10 mouse cellular contexts compared by ENCODE assay signal in genomic region chr10:81190236-81190911, GRCm38 (mm10). TPM values are rescaled to one million over a fixed set of nuclear protein-coding genes. Genes with fewer than 3 reads are reported as not detected.
DNase-seq lines count a peak whose midpoint lies in the region; ATAC-seq lines count a peak whose summit lies in the region.
"Had no signal": no experiment of that assay in that cellular context is flagged by ENCODE, and none has a peak within 500 bp of the region (broad histone marks: within the 10 kb centered on the region; RNA-seq: fewer than 3 reads in every experiment).

No protein-coding gene starts in this region.

- 72% methylated on average over 31 of the region's 31 CpGs for WGBS in neural tube, embryonic 11.5 days
- 71% methylated on average over 31 of the region's 31 CpGs for WGBS in stomach, embryonic 14.5 days
- 68% methylated on average over 31 of the region's 31 CpGs for WGBS in midbrain, embryonic 15.5 days

- 0 out of 2 replicates have a peak, but pooled peaks cover 3% of the 10 kb centered on the region for H3K36me3 ChIP-seq in neural tube, embryonic 11.5 days (ENCODE audit: control insufficient read depth, insufficient read depth, low read length)
- peaks cover 28% of the 10 kb centered on the region for H3K36me3 ChIP-seq in stomach, embryonic 14.5 days (ENCODE audit: control insufficient read depth, insufficient read depth, low read length)
- H3K36me3 ChIP-seq in midbrain, embryonic 15.5 days (replicated peaks), result peaks cover 22% of the 10 kb centered on the region; the same call in 1 of the 2 replicates

- H3K9ac ChIP-seq in neural tube, embryonic 11.5 days (ENCODE audit: low read length), result no peak overlapping the region
- H3K9ac ChIP-seq in stomach, embryonic 14.5 days (replicated peaks; ENCODE audit: low read depth, low read length), result no peak overlapping the region
- no peak overlapping the region for H3K9ac ChIP-seq in midbrain, embryonic 15.5 days
- H3K9ac ChIP-seq: neural tube, embryonic 12.5 days had no signal

- H3K9me3 ChIP-seq in neural tube, embryonic 11.5 days (ENCODE audit: control insufficient read depth, low read length), result no peaks in the 10 kb centered on the region
- H3K9me3 ChIP-seq in stomach, embryonic 14.5 days (ENCODE audit: control insufficient read depth, low read depth, low read length), result no peaks in the 10 kb centered on the region
- no peaks in the 10 kb centered on the region for H3K9me3 ChIP-seq in midbrain, embryonic 15.5 days
- H3K9me3 ChIP-seq: neural tube, embryonic 12.5 days had no signal

- peaks cover 17% of the 10 kb centered on the region for H3K27me3 ChIP-seq in neural tube, embryonic 11.5 days (ENCODE audit: control insufficient read depth, insufficient read depth, low read length)
- peaks cover 9% of the 10 kb centered on the region; the same call in 1 of the 2 replicates for H3K27me3 ChIP-seq in stomach, embryonic 14.5 days (ENCODE audit: control insufficient read depth, insufficient read depth, low read length)
- peaks cover 4% of the 10 kb centered on the region for H3K27me3 ChIP-seq in midbrain, embryonic 15.5 days (replicated peaks)

- ATAC-seq in neural tube, embryonic 11.5 days (ENCODE audit: insufficient read depth, low FRiP score, low TSS enrichment), result no peak
- ATAC-seq in stomach, embryonic 14.5 days (ENCODE audit: insufficient number of reproducible peaks, insufficient read depth, low FRiP score, low read depth), result no peak
- ATAC-seq in monocyte, adult 5-6 weeks (replicated peaks; ENCODE audit: insufficient number of reproducible peaks, low FRiP score, low TSS enrichment, poor library complexity, severe bottlenecking), result no peak
- no peak for ATAC-seq in midbrain, embryonic 15.5 days (replicated peaks)

- no peak overlapping the region for H3K4me3 ChIP-seq in neural tube, embryonic 11.5 days (ENCODE audit: low read depth, low read length)
- no peak overlapping the region for H3K4me3 ChIP-seq in stomach, embryonic 14.5 days (ENCODE audit: low read depth, low read length)
- H3K4me3 ChIP-seq in midbrain, embryonic 15.5 days, result no peak overlapping the region
- H3K4me3 ChIP-seq: neural tube, embryonic 12.5 days had no signal

- H3K27ac ChIP-seq in neural tube, embryonic 11.5 days (ENCODE audit: low read depth, low read length), result no peak overlapping the region
- peak overlapping the region; percentile 1; the same call in 1 of the 2 replicates for H3K27ac ChIP-seq in stomach, embryonic 14.5 days (ENCODE audit: low read length)
- H3K27ac ChIP-seq in midbrain, embryonic 15.5 days, result no peak overlapping the region
- H3K27ac ChIP-seq: neural tube, embryonic 12.5 days had no signal

- peak; percentile 55 for DNase-seq in embryo, embryonic 10.5 days (ENCODE audit: low spot score)
- no peak for DNase-seq in embryo, embryonic 9.5 days (ENCODE audit: extremely low spot score)
- peak; percentile 60 for DNase-seq in neural tube, embryonic 11.5 days (ENCODE audit: low spot score)
- DNase-seq in neural tube, embryonic 10.5 days (ENCODE audit: extremely low spot score, low spot score), result no peak
- peak; percentile 55 to 67 for DNase-seq in kidney, postnatal 4 days

- H3K4me1 ChIP-seq in neural tube, embryonic 11.5 days (ENCODE audit: control insufficient read depth, insufficient read depth, low read length), result peaks cover 13% of the 10 kb centered on the region
- H3K4me1 ChIP-seq in stomach, embryonic 14.5 days (ENCODE audit: control insufficient read depth, insufficient read depth, low read length), result peaks cover 9% of the 10 kb centered on the region
- H3K4me1 ChIP-seq in midbrain, embryonic 15.5 days, result peaks cover 18% of the 10 kb centered on the region

- H3K4me2 ChIP-seq in neural tube, embryonic 11.5 days (ENCODE audit: low read depth), result no peak overlapping the region
- no peak overlapping the region for H3K4me2 ChIP-seq in stomach, embryonic 14.5 days (replicated peaks; ENCODE audit: low read depth, low read length)
- H3K4me2 ChIP-seq in midbrain, embryonic 15.5 days, result no peak overlapping the region
- H3K4me2 ChIP-seq: neural tube, embryonic 12.5 days had no signal

RNA-seq across cellular contexts. Expression of gene 4930442H23Rik, which starts 6.7 kb away (rescaled TPM):
- not detected in 2 replicates for polyA plus RNA-seq in neural tube, embryonic 11.5 days (2014; fragmentation: Nextera tagmentation; extraction: Ambion mirVana)
- not detected in 2 replicates for polyA plus RNA-seq in stomach, embryonic 14.5 days (2014; fragmentation: Nextera tagmentation; extraction: Ambion mirVana)
- total RNA-seq in monocyte, adult 5-6 weeks (2017), result 0.49 TPM in 1 of 3 replicates, not detected in the others
- not detected in 2 replicates for polyA plus RNA-seq in midbrain, embryonic 15.5 days (2015; fragmentation: Nextera tagmentation; extraction: Ambion mirVana)
- polyA plus RNA-seq: gonadal fat pad, adult 2 months; neural tube, embryonic 12.5 days had no signal

RNA-seq across cellular contexts. Expression of gene Dapk3, which starts 7.6 kb away (rescaled TPM):
- 56.4 and 58.6 TPM in 2 replicates for polyA plus RNA-seq in neural tube, embryonic 11.5 days (2014; fragmentation: Nextera tagmentation; extraction: Ambion mirVana)
- 48.9 and 58.7 TPM in 2 replicates for polyA plus RNA-seq in stomach, embryonic 14.5 days (2014; fragmentation: Nextera tagmentation; extraction: Ambion mirVana)
- 30.4 to 45.3 TPM (median 37.3 TPM) in 3 replicates for total RNA-seq in monocyte, adult 5-6 weeks (2017)
- 66.3 and 67.3 TPM in 2 replicates for polyA plus RNA-seq in midbrain, embryonic 15.5 days (2015; fragmentation: Nextera tagmentation; extraction: Ambion mirVana)

RNA-seq across cellular contexts. Expression of gene Nmrk2, which starts 11.5 kb away (rescaled TPM):
- 0.12 TPM in 2 replicates for polyA plus RNA-seq in neural tube, embryonic 11.5 days (2014; fragmentation: Nextera tagmentation; extraction: Ambion mirVana)
- 0.14 and 0.35 TPM in 2 replicates for polyA plus RNA-seq in stomach, embryonic 14.5 days (2014; fragmentation: Nextera tagmentation; extraction: Ambion mirVana)
- total RNA-seq in monocyte, adult 5-6 weeks (2017), result not detected in 3 replicates
- polyA plus RNA-seq in midbrain, embryonic 15.5 days (2015; fragmentation: Nextera tagmentation; extraction: Ambion mirVana), result 0.14 TPM in 1 of 2 replicates, not detected in the other
- polyA plus RNA-seq: gonadal fat pad, adult 2 months; neural tube, embryonic 12.5 days had no signal

RNA-seq across cellular contexts. Expression of gene Eef2, which starts 13.9 kb away (rescaled TPM):
- 463 and 504 TPM in 2 replicates for polyA plus RNA-seq in neural tube, embryonic 11.5 days (2014; fragmentation: Nextera tagmentation; extraction: Ambion mirVana)
- 416 and 434 TPM in 2 replicates for polyA plus RNA-seq in stomach, embryonic 14.5 days (2014; fragmentation: Nextera tagmentation; extraction: Ambion mirVana)
- total RNA-seq in monocyte, adult 5-6 weeks (2017), result 1,029 to 1,258 TPM (median 1,077 TPM) in 3 replicates
- 588 and 606 TPM in 2 replicates for polyA plus RNA-seq in midbrain, embryonic 15.5 days (2015; fragmentation: Nextera tagmentation; extraction: Ambion mirVana)

RNA-seq across cellular contexts. Expression of gene Pias4, which starts 22.7 kb away (rescaled TPM):
- polyA plus RNA-seq in neural tube, embryonic 11.5 days (2014; fragmentation: Nextera tagmentation; extraction: Ambion mirVana), result 68.3 and 68.4 TPM in 2 replicates
- 32.7 and 40.9 TPM in 2 replicates for polyA plus RNA-seq in stomach, embryonic 14.5 days (2014; fragmentation: Nextera tagmentation; extraction: Ambion mirVana)
- 13.0 to 24.9 TPM (median 21.2 TPM) in 3 replicates for total RNA-seq in monocyte, adult 5-6 weeks (2017)
- 59.2 and 66.3 TPM in 2 replicates for polyA plus RNA-seq in midbrain, embryonic 15.5 days (2015; fragmentation: Nextera tagmentation; extraction: Ambion mirVana)

Comparison
In these comparisons a context has a peak if more than half of its experiments do, and no peak if none do; other contexts are left out.
1. DNase-seq: peak in embryo, embryonic 10.5 days (single experiment), neural tube, embryonic 11.5 days (single experiment) and kidney, postnatal 4 days (2 of 2); none in embryo, embryonic 9.5 days (single experiment) and neural tube, embryonic 10.5 days (single experiment).